Mouse (Mus musculus) heart, postnatal 0 days (tissue): Measurements from ENCODE around the gene Tnr.

Experiments
- CTCF ChIP-seq: IDR thresholded peaks from 2 replicates; pipeline ENCODE4 v1.5.1; 2016; ENCODE audit warnings: antibody characterized with exemption, control low read depth, low read depth
- EP300 ChIP-seq: IDR thresholded peaks from 2 replicates; pipeline ENCODE4 v1.6.1; 2016; ENCODE audit warnings: antibody characterized with exemption, low read depth

DNA sequence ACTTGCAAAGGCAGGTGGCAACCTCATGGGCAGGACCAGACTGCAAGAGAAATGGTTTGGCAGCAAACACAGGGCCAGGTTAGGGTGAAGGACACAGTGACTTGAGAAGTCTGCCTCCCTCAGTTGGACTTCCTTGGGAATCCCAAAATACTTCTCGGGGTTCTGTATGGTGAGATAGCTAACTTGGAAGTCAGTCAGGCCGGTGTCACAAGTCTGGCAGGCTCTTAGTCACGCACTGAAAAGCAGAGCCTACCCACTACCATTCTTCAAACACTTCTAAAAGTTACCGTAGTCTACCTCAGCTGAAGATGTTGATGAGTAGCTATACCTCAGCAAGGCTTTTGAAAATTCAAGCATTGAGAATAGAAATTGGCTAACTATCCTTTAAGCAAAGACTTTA is 122.2 kb downstream of the Tnr start:
- TF ChIP-seq CTCF (no peak), EP300 (no peak)
